Mouse (Mus musculus) erythroblast, embryonic 14.5 days (primary cell): Measurements from ENCODE around the gene Erc2. TPM values are rescaled to one million over a fixed set of nuclear protein-coding genes. Genes with fewer than 3 reads are reported as not detected.
"Not testable (repeated sequence)": the region's sequence is repeated elsewhere in the genome, so short reads cannot be mapped to it uniquely, and the experiment has no call there.

ENCODE experiments used
- H3K27me3 ChIP-seq: 2 replicates; pipeline ENCODE4 v1.6.1; 2012; ENCODE audit warnings: inconsistent platforms; ENCODE audit not compliant: control insufficient read depth
- H3K36me3 ChIP-seq: 2 replicates; pipeline ENCODE4 v1.6.1; 2012; ENCODE audit warnings: mild to moderate bottlenecking, inconsistent platforms; ENCODE audit not compliant: control insufficient read depth
- H3K4me1 ChIP-seq: 2 replicates; pipeline ENCODE4 v1.6.1; 2012; ENCODE audit warnings: inconsistent platforms; ENCODE audit not compliant: control insufficient read depth
- H3K4me3 ChIP-seq: replicated peaks from 2 replicates; pipeline ENCODE3; 2012; ENCODE audit warnings: moderate library complexity, mild to moderate bottlenecking, inconsistent platforms
- H3K9me3 ChIP-seq: 2 replicates; pipeline ENCODE4 v1.6.1; 2012; ENCODE audit warnings: low read length, inconsistent platforms, mixed read lengths; ENCODE audit not compliant: control insufficient read depth
- GATA1 ChIP-seq: IDR thresholded peaks from 2 replicates; pipeline ENCODE4 v1.6.1; 2012; ENCODE audit warnings: low read length, inconsistent platforms, mixed read lengths
- TAL1 ChIP-seq: IDR thresholded peaks from 3 replicates; pipeline ENCODE4 v1.6.1; 2012; ENCODE audit warnings: low read length, inconsistent platforms, mixed read lengths
- polyA plus RNA-seq: library from polyadenylated mRNA; stranded (reverse); fragments of >175 nt; gene quantifications from 2 replicates; pipeline ENCODE4 v1.2.3, GENCODE M21; 2012

Gene Erc2
- polyA plus RNA-seq, result not detected in 2 replicates

GRCm38 (mm10) chr14:27622176-27622922, at the start of gene Erc2:
TSS of gene Erc2 (plus strand) at chr14:27622428.
- H3K9me3 ChIP-seq, result no peaks in the 10 kb centered on the region; the same call in 1 of the 2 replicates
- H3K27me3 ChIP-seq, result peaks cover 35% of the 10 kb centered on the region
- no peaks in the 10 kb centered on the region for H3K36me3 ChIP-seq
- no peak for TF ChIP-seq TAL1
- no peak for TF ChIP-seq GATA1
- H3K4me3 ChIP-seq, result peak within 1 kb of the TSS; percentile 42
- H3K4me1 ChIP-seq, result no peaks in the 10 kb centered on the region

- no peak for TF ChIP-seq TAL1
- TF ChIP-seq GATA1, result no peak
- no peaks in the 10 kb centered on the region for H3K4me1 ChIP-seq
- no peak overlapping the region for H3K4me3 ChIP-seq
- H3K9me3 ChIP-seq, result peaks cover 9% of the 10 kb centered on the region
- H3K36me3 ChIP-seq, result no peaks in the 10 kb centered on the region
- H3K27me3 ChIP-seq, result no peaks in the 10 kb centered on the region
Observed at GRCm38 (mm10) chr14:27578443-27578842, 43.8 kb upstream of the Erc2 start.

GRCm38 (mm10) chr14:27589616-27590015, 32.6 kb upstream of the Erc2 start:
- H3K9me3 ChIP-seq, H3K4me1 ChIP-seq, H3K36me3 ChIP-seq, H3K27me3 ChIP-seq, H3K4me3 ChIP-seq: not testable (repeated sequence)

GRCm38 (mm10) chr14:27592163-27592562, 30.1 kb upstream of the Erc2 start:
- no peaks in the 10 kb centered on the region for H3K36me3 ChIP-seq
- H3K4me1 ChIP-seq, result no peaks in the 10 kb centered on the region
- TF ChIP-seq TAL1 (no peak), GATA1 (no peak)

GRCm38 (mm10) chr14:27596265-27596664, 26.0 kb upstream of the Erc2 start:
- H3K36me3 ChIP-seq, result no peaks in the 10 kb centered on the region
- no peaks in the 10 kb centered on the region for H3K9me3 ChIP-seq
- H3K4me3 ChIP-seq, result no peak overlapping the region
- TF ChIP-seq GATA1 (no peak), TAL1 (no peak)
- H3K27me3 ChIP-seq, result no peaks in the 10 kb centered on the region
- no peaks in the 10 kb centered on the region for H3K4me1 ChIP-seq

More at GRCm38 (mm10) chr14:27592163-27592562, 30.1 kb upstream of the Erc2 start:
- Histone ChIP-seq H3K27me3 (no peaks in the 10 kb centered on the region), H3K4me3 (no peak overlapping the region), H3K9me3 (no peaks in the 10 kb centered on the region)

GRCm38 (mm10) chr14:27602136-27602535, 20.1 kb upstream of the Erc2 start:
- H3K4me3 ChIP-seq, result no peak overlapping the region
- H3K9me3 ChIP-seq, result no peaks in the 10 kb centered on the region
- no peaks in the 10 kb centered on the region for H3K27me3 ChIP-seq
- no peaks in the 10 kb centered on the region for H3K36me3 ChIP-seq
- TF ChIP-seq GATA1 (no peak), TAL1 (no peak)
- no peaks in the 10 kb centered on the region for H3K4me1 ChIP-seq

- H3K4me3 ChIP-seq, result no peak overlapping the region
- H3K9me3 ChIP-seq, result no peaks in the 10 kb centered on the region; the same call in none of the 2 replicates
- no peaks in the 10 kb centered on the region for H3K4me1 ChIP-seq
- TF ChIP-seq GATA1 (no peak), TAL1 (no peak)
- no peaks in the 10 kb centered on the region for H3K27me3 ChIP-seq
- no peaks in the 10 kb centered on the region for H3K36me3 ChIP-seq
Observed at GRCm38 (mm10) chr14:27607419-27607818, 14.8 kb upstream of the Erc2 start.

GRCm38 (mm10) chr14:27613766-27614165, 8.5 kb upstream of the Erc2 start:
- no peaks in the 10 kb centered on the region; the same call in none of the 2 replicates for H3K9me3 ChIP-seq
- TF ChIP-seq GATA1, result no peak
- TF ChIP-seq TAL1, result no peak
- H3K4me1 ChIP-seq, result no peaks in the 10 kb centered on the region
- H3K36me3 ChIP-seq, result no peaks in the 10 kb centered on the region
- H3K27me3 ChIP-seq, result no peaks in the 10 kb centered on the region
- no peak overlapping the region for H3K4me3 ChIP-seq

- Histone ChIP-seq H3K4me3 (no peak overlapping the region), H3K36me3 (no peaks in the 10 kb centered on the region), H3K9me3 (no peaks in the 10 kb centered on the region), H3K4me1 (no peaks in the 10 kb centered on the region), H3K27me3 (peaks cover 16% of the 10 kb centered on the region)
- TF ChIP-seq TAL1 (no peak), GATA1 (no peak)
Observed at GRCm38 (mm10) chr14:27617286-27617685, 4.9 kb upstream of the Erc2 start.

- Histone ChIP-seq H3K36me3 (no peaks in the 10 kb centered on the region), H3K4me3 (no peak overlapping the region), H3K4me1 (no peaks in the 10 kb centered on the region), H3K27me3 (peaks cover 35% of the 10 kb centered on the region), H3K9me3 (no peaks in the 10 kb centered on the region)
- TF ChIP-seq GATA1 (no peak), TAL1 (no peak)
Observed at GRCm38 (mm10) chr14:27621576-27621975, 652 bp upstream of the Erc2 start.
